Mouse (Mus musculus) adipocyte (in vitro differentiated cells): ENCODE results near the gene Uroc1.

Experiments
- DNase-seq: peaks from one replicate; pipeline ENCODE4 v3.0.0-alpha.2; 2016; ENCODE audit warnings: low spot score

Gene Uroc1

GRCm38 (mm10) chr6:90358142-90358541, 25.1 kb downstream of the Uroc1 start:
- DNase-seq: peak; percentile 62

GRCm38 (mm10) chr6:90359445-90359844, 26.4 kb downstream of the Uroc1 start:
- peak; percentile 49 for DNase-seq

GRCm38 (mm10) chr6:90360024-90360781, 27.1 kb downstream of the Uroc1 start:
- peak; percentile 99 for DNase-seq

- peak; percentile 59 for DNase-seq
These were observed 28.0 kb downstream of the Uroc1 start for GRCm38 (mm10) chr6:90360922-90361614.

- DNase-seq: no peak
These were observed 30.2 kb downstream of the Uroc1 start for GRCm38 (mm10) chr6:90363301-90363700.

- DNase-seq: peak; percentile 99
These were observed 36.1 kb downstream of the Uroc1 start, which contains the start of gene Zxdc for GRCm38 (mm10) chr6:90368976-90369724. TSS of gene Zxdc (plus strand) at chr6:90369492.

- peak; percentile 37 for DNase-seq
These were observed 36.9 kb downstream of the Uroc1 start for GRCm38 (mm10) chr6:90369725-90370553.

GRCm38 (mm10) chr6:90374647-90375046, 41.6 kb downstream of the Uroc1 start:
- DNase-seq: no peak

GRCm38 (mm10) chr6:90377708-90378107, 44.6 kb downstream of the Uroc1 start:
- no peak for DNase-seq

- DNase-seq: no peak
These were observed 48.4 kb downstream of the Uroc1 start for GRCm38 (mm10) chr6:90381465-90381864.

- no peak for DNase-seq
These were observed 57.5 kb downstream of the Uroc1 start for GRCm38 (mm10) chr6:90390629-90391028.

- no peak for DNase-seq
These were observed 60.9 kb downstream of the Uroc1 start for GRCm38 (mm10) chr6:90393948-90394347.

- DNase-seq: no peak
These were observed 62.7 kb downstream of the Uroc1 start for GRCm38 (mm10) chr6:90395751-90396150.

- no peak for DNase-seq
These were observed 64.2 kb downstream of the Uroc1 start for GRCm38 (mm10) chr6:90397291-90397690.

- no peak for DNase-seq
These were observed 75.5 kb downstream of the Uroc1 start for GRCm38 (mm10) chr6:90408632-90409031.

GRCm38 (mm10) chr6:90410972-90411371, 77.9 kb downstream of the Uroc1 start:
- DNase-seq: no peak

- DNase-seq: no peak
These were observed 78.8 kb downstream of the Uroc1 start for GRCm38 (mm10) chr6:90411926-90412325.
